Mouse (Mus musculus) myocyte (in vitro differentiated cells): ENCODE data around the gene Tmem106b. TPM values are rescaled to one million over a fixed set of nuclear protein-coding genes. Genes with fewer than 3 reads are reported as not detected.

Source experiments
- H3K27me3 ChIP-seq: one replicate; pipeline ENCODE4 v1.6.1; 2011; ENCODE audit not compliant: control insufficient read depth, insufficient read depth, insufficient read length
- H3K36me3 ChIP-seq: one replicate; pipeline ENCODE4 v1.6.1; 2011; ENCODE audit not compliant: control insufficient read depth, insufficient read depth
- H3K4me2 ChIP-seq: one replicate; pipeline ENCODE4 v1.6.1; 2011; ENCODE audit warnings: low read depth, control low read depth
- H3K4me3 ChIP-seq: one replicate; pipeline ENCODE4 v1.5.1; 2011; ENCODE audit warnings: mild to moderate bottlenecking, control low read depth, moderate library complexity
- H3K79me2 ChIP-seq: one replicate; pipeline ENCODE4 v1.6.1; 2011; ENCODE audit not compliant: control insufficient read depth, insufficient read depth
- H3ac ChIP-seq: one replicate; pipeline ENCODE4 v1.6.1; 2011; ENCODE audit not compliant: control insufficient read depth, insufficient read length
- CEBPB ChIP-seq: IDR thresholded peaks from 2 replicates; pipeline ENCODE4 v1.6.1; 2011; ENCODE audit warnings: mild to moderate bottlenecking, moderate library complexity; ENCODE audit not compliant: poor library complexity, insufficient read depth, severe bottlenecking
- E2F4 ChIP-seq: IDR thresholded peaks from one replicate; pipeline ENCODE4 v1.6.1; 2011; ENCODE audit warnings: mild to moderate bottlenecking, control low read depth, moderate library complexity; ENCODE audit not compliant: insufficient read depth
- MAX ChIP-seq: IDR thresholded peaks from one replicate; pipeline ENCODE4 v1.6.1; 2011; ENCODE audit warnings: low read depth, mild to moderate bottlenecking, control low read depth
- MYOD1 ChIP-seq, 3 experiments: IDR thresholded peaks; one replicate each; pipeline ENCODE4 v1.6.1; 2011; ENCODE audit warnings: control low read depth in 2 of 3, low read depth in 2 of 3, mild to moderate bottlenecking in 2 of 3, moderate library complexity in 1 of 3; ENCODE audit not compliant: insufficient read length in 2 of 3, control insufficient read depth in 1 of 3
- MYOG ChIP-seq, 3 experiments: IDR thresholded peaks; one replicate each; pipeline ENCODE4 v1.6.1; 2011; ENCODE audit warnings: control low read depth in 2 of 3, low read depth in 2 of 3, mild to moderate bottlenecking in 2 of 3; ENCODE audit not compliant: insufficient read length in 2 of 3, control insufficient read depth in 1 of 3, insufficient read depth in 1 of 3
- POLR2A ChIP-seq: IDR thresholded peaks from one replicate; pipeline ENCODE4 v1.6.1; 2011; ENCODE audit warnings: low read depth, mild to moderate bottlenecking, control low read depth, moderate library complexity; ENCODE audit not compliant: insufficient read length
- POLR2AphosphoS2 ChIP-seq: IDR thresholded peaks from one replicate; pipeline ENCODE4 v1.6.1; 2011; ENCODE audit warnings: low read depth, control low read depth; ENCODE audit not compliant: insufficient read length
- REST ChIP-seq: IDR thresholded peaks from one replicate; pipeline ENCODE4 v1.6.1; 2011; ENCODE audit warnings: mild to moderate bottlenecking, control low read depth, moderate library complexity; ENCODE audit not compliant: insufficient read depth, insufficient read length
- SRF ChIP-seq: IDR thresholded peaks from one replicate; pipeline ENCODE4 v1.6.1; 2011; ENCODE audit warnings: low read depth; ENCODE audit not compliant: control insufficient read depth, insufficient read length
- TCF12 ChIP-seq: IDR thresholded peaks from one replicate; pipeline ENCODE4 v1.6.1; 2011; ENCODE audit warnings: mild to moderate bottlenecking, control low read depth; ENCODE audit not compliant: poor library complexity, insufficient read depth, severe bottlenecking
- TCF3 ChIP-seq: IDR thresholded peaks from one replicate; pipeline ENCODE4 v1.6.1; 2011; ENCODE audit warnings: low read depth, control low read depth; ENCODE audit not compliant: insufficient read length
- USF1 ChIP-seq: IDR thresholded peaks from one replicate; pipeline ENCODE4 v1.6.1; 2011; ENCODE audit warnings: low read depth, mild to moderate bottlenecking, control low read depth, moderate library complexity
- polyA plus RNA-seq: library from polyadenylated mRNA; unstranded; fragments of >200 nt; fragmentation: generic; extraction: Trizol; gene quantifications from one replicate; pipeline ENCODE4 v1.2.1, GENCODE M21; 2012; ENCODE audit warnings: missing spikeins

Tmem106b gene
- polyA plus RNA-seq, 1 experiment = 12.5 TPM

GRCm38 (mm10) chr6:13052408-13053200, 17.0 kb upstream of the Tmem106b start:
- no peak overlapping the region for H3K4me3 ChIP-seq
- H3K79me2 ChIP-seq = no peaks in the 10 kb centered on the region
- no peak overlapping the region for H3ac ChIP-seq
- no peaks in the 10 kb centered on the region for H3K27me3 ChIP-seq
- no peaks in the 10 kb centered on the region for H3K36me3 ChIP-seq
- TF ChIP-seq SRF = no peak
- TF ChIP-seq POLR2A = no peak
- TF ChIP-seq USF1 = no peak
- TF ChIP-seq MYOD1 (IDR thresholded peaks at IDR 0.05; ENCODE audit: control insufficient read depth in 1 of 3, insufficient read length in 2 of 3, low read depth in 2 of 3) = no peak
- no peak for TF ChIP-seq TCF3
- no peak for TF ChIP-seq E2F4
- TF ChIP-seq MYOG (IDR thresholded peaks at IDR 0.05; ENCODE audit: control insufficient read depth in 1 of 3, insufficient read depth in 1 of 3, insufficient read length in 2 of 3, low read depth in 2 of 3) = no peak
- no peak for TF ChIP-seq MAX
- no peak; the same call in 1 of the 2 replicates for TF ChIP-seq CEBPB
- H3K4me2 ChIP-seq = peak overlapping the region; percentile 36

GRCm38 (mm10) chr6:13061276-13062039, 8.1 kb upstream of the Tmem106b start:
- no peak overlapping the region for H3K4me3 ChIP-seq
- H3ac ChIP-seq = no peak overlapping the region
- peak overlapping the region; percentile 13 for H3K4me2 ChIP-seq
- TF ChIP-seq REST (no peak), MYOG (IDR thresholded peaks at IDR 0.05; ENCODE audit: control insufficient read depth in 1 of 3, insufficient read depth in 1 of 3, insufficient read length in 2 of 3, low read depth in 2 of 3) (no peak), E2F4 (no peak), USF1 (no peak), TCF12 (no peak), TCF3 (no peak), POLR2A (no peak), MYOD1 (IDR thresholded peaks at IDR 0.05; ENCODE audit: control insufficient read depth in 1 of 3, insufficient read length in 2 of 3, low read depth in 2 of 3) (no peak), POLR2AphosphoS2 (no peak)
- H3K27me3 ChIP-seq = no peaks in the 10 kb centered on the region
- no peaks in the 10 kb centered on the region for H3K36me3 ChIP-seq
- no peaks in the 10 kb centered on the region for H3K79me2 ChIP-seq

GRCm38 (mm10) chr6:13062063-13062462, 7.5 kb upstream of the Tmem106b start:
- TF ChIP-seq TCF3 (no peak), MAX (no peak), POLR2AphosphoS2 (no peak), MYOD1 (IDR thresholded peaks at IDR 0.05; ENCODE audit: control insufficient read depth in 1 of 3, insufficient read length in 2 of 3, low read depth in 2 of 3) (no peak), TCF12 (no peak), POLR2A (no peak), REST (no peak), MYOG (IDR thresholded peaks at IDR 0.05; ENCODE audit: control insufficient read depth in 1 of 3, insufficient read depth in 1 of 3, insufficient read length in 2 of 3, low read depth in 2 of 3) (no peak), SRF (no peak), CEBPB (no peak), E2F4 (no peak), USF1 (no peak)
- H3ac ChIP-seq = no peak overlapping the region
- no peaks in the 10 kb centered on the region for H3K27me3 ChIP-seq
- no peaks in the 10 kb centered on the region for H3K79me2 ChIP-seq
- no peak overlapping the region for H3K4me3 ChIP-seq
- H3K36me3 ChIP-seq = no peaks in the 10 kb centered on the region
- H3K4me2 ChIP-seq = peak overlapping the region; percentile 13

- no peak for TF ChIP-seq CEBPB
- TF ChIP-seq MYOD1 (IDR thresholded peaks at IDR 0.05; ENCODE audit: control insufficient read depth in 1 of 3, insufficient read length in 2 of 3, low read depth in 2 of 3) = no peak
- TF ChIP-seq MYOG (IDR thresholded peaks at IDR 0.05; ENCODE audit: control insufficient read depth in 1 of 3, insufficient read depth in 1 of 3, insufficient read length in 2 of 3, low read depth in 2 of 3) = no peak
- TF ChIP-seq REST = no peak
- no peak for TF ChIP-seq SRF
- no peak for TF ChIP-seq E2F4
- TF ChIP-seq USF1 = no peak
- TF ChIP-seq MAX = no peak
- no peak for TF ChIP-seq TCF3
- Histone ChIP-seq H3K4me2 (no peak overlapping the region), H3ac (no peak overlapping the region), H3K4me3 (no peak overlapping the region), H3K79me2 (no peaks in the 10 kb centered on the region), H3K27me3 (no peaks in the 10 kb centered on the region), H3K36me3 (no peaks in the 10 kb centered on the region)
Observed at GRCm38 (mm10) chr6:13062691-13063255, 6.8 kb upstream of the Tmem106b start.
